Mouse (Mus musculus) T-cell, adult 66 days (primary cell): Measurements from ENCODE around the gene Cln3. TPM values are rescaled to one million over a fixed set of nuclear protein-coding genes. Genes with fewer than 3 reads are reported as not detected.

Experiments
- total RNA-seq, 2 experiments: library from RNA; stranded (reverse); gene quantifications; 3 replicates in 1 of 2; 4 replicates in 1 of 2; pipeline ENCODE4 v1.2.4; 2023

Gene Cln3
- total RNA-seq = 100 to 1,000 TPM; 129 to 140 TPM

GRCm38 (mm10) chr7:126585717-126586116 lies at the start of gene Cln3:
Gene Cln3 (minus strand): TSS chr7:126585817.

GRCm38 (mm10) chr7:126630824-126631518 lies 45.4 kb upstream of the Cln3 start, which contains the start of gene Nupr1:
Gene Nupr1 (minus strand): TSS chr7:126630861.

GRCm38 (mm10) chr7:126594862-126595561 lies 9.4 kb upstream of the Cln3 start, which contains the start of gene Il27:
Gene Il27 (minus strand): TSS chr7:126594941.

DNA sequence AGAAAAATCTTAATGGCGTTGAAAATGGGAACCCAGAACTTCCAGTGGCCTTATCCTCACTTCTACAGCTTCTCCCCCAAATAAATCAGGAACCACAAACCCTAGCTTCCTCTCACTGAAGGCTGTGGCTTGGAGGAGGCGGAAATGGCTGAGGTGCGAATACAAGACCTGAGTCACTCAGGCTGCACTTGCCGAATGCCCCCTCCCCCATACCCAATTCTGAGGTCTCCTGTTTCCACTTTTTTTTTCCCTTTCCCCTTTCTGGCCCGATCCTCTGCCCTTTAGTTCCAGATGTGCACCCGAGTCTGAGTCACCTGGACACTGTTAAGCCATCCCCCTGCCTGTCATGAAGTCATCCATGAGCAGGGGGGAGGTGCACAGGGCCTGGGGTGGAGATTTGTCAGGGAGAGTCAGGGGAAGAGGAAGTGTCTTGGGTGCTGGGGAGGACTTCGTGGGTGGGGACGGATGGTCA lies 1.1 kb downstream of the Cln3 start, which contains the start of gene Apobr:
Apobr (plus strand) TSS at position 437 of the 472 bp plus-strand sequence.

GRCm38 (mm10) chr7:126566094-126566765 lies 19.4 kb downstream of the Cln3 start, which contains the start of gene Eif3c:
Gene Eif3c (minus strand): TSS chr7:126566411.

Other genes starting within 250 kb of the Cln3 start
- gene Lat, start 216.2 kb downstream of the Cln3 start, total RNA-seq = 100 to 1,000 TPM; 682 to 692 TPM
- gene Spns1, start 208.4 kb downstream of the Cln3 start, total RNA-seq = 10 to 100 TPM; 80.6 to 97.7 TPM
- gene Nfatc2ip, start 189.1 kb downstream of the Cln3 start, total RNA-seq = 10 to 100 TPM; 24.8 to 26.6 TPM
- gene Cd19, start 170.9 kb downstream of the Cln3 start, total RNA-seq = 1 to 10 TPM; 1.0 to 5.2 TPM
- 10 to 100 TPM; 44.7 to 45.1 TPM for gene Rabep2, start 157.1 kb downstream of the Cln3 start, total RNA-seq
- gene Atp2a1, start 122.7 kb downstream of the Cln3 start, total RNA-seq = under 1 TPM; 0.55 to 0.89 TPM
- gene Sh2b1, start 110.4 kb downstream of the Cln3 start, total RNA-seq = 10 to 100 TPM; 87.3 to 90.5 TPM
- gene Tufm, start 98.5 kb downstream of the Cln3 start, total RNA-seq = 10 to 100 TPM; 50.0 to 55.9 TPM
- 100 to 1,000 TPM; 217 to 227 TPM for gene Atxn2l, start 82.4 kb downstream of the Cln3 start, total RNA-seq
- gene Eif3c, start 19.4 kb downstream of the Cln3 start, total RNA-seq = 100 to 1,000 TPM; 138 to 142 TPM
- gene Apobr, start 875 bp downstream of the Cln3 start, total RNA-seq = 1 to 10 TPM; 8.0 to 8.8 TPM
- gene Il27, start 9.1 kb upstream of the Cln3 start, total RNA-seq = not detected
- gene Nupr1, start 45.0 kb upstream of the Cln3 start, total RNA-seq = not detected
- 10 to 100 TPM; 71.8 to 85.5 TPM for gene Sgf29, start 63.5 kb upstream of the Cln3 start, total RNA-seq
- 1 to 10 TPM in 1 of 2 experiments, not detected in 1; 1.3 TPM for gene Sult1a1, start 90.6 kb upstream of the Cln3 start, total RNA-seq
- 100 to 1,000 TPM; 171 to 175 TPM for gene Bola2, start 109.6 kb upstream of the Cln3 start, total RNA-seq
- gene Slx1b, start 110.0 kb upstream of the Cln3 start, total RNA-seq = 10 to 100 TPM; 15.6 to 17.2 TPM
- 1,000 to 10,000 TPM; 1,416 to 1,422 TPM for gene Coro1a, start 122.0 kb upstream of the Cln3 start, total RNA-seq
- gene Mapk3, start 173.8 kb upstream of the Cln3 start, total RNA-seq = 10 to 100 TPM; 37.3 to 45.5 TPM
- 1 to 10 TPM; 3.6 to 4.4 TPM for gene Gdpd3, start 180.5 kb upstream of the Cln3 start, total RNA-seq
- gene Ypel3, start 191.1 kb upstream of the Cln3 start, total RNA-seq = 100 to 1,000 TPM; 240 to 256 TPM
- 10 to 100 TPM; 11.6 to 13.5 TPM for gene Tbx6, start 195.7 kb upstream of the Cln3 start, total RNA-seq
- 100 to 1,000 TPM; 229 to 235 TPM for gene Ppp4c, start 206.7 kb upstream of the Cln3 start, total RNA-seq
- gene Fam57b, start 211.9 kb upstream of the Cln3 start, total RNA-seq = not detected
- not detected for gene 4930451I11Rik, start 245.8 kb upstream of the Cln3 start, total RNA-seq